Mouse (Mus musculus): ENCODE results near the gene Pygo2. TPM values are rescaled to one million over a fixed set of nuclear protein-coding genes. Genes with fewer than 3 reads are reported as not detected.

The Pygo2 gene
- total and polyA plus RNA-seq, 3 experiments, result 21.9 to 40.8 (median 29.7) TPM

DNA sequence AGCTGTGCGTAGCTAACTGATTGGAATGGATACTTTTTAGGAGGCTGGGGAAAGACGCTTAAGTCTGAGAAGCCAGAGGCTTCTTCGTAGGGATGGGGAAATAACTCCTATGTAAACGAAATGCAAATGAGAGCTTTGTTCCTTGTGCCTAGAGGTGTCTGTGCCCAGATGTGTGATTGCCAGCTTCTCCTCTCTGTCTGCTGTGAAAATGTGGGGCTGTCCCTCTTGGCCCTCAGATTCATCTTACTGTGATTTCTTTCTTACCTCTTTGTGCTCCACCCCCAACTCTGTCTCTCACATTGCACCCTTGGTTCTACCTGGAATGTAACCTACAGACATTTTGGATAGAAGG is 33.4 kb upstream of the Pygo2 start (continued):
- no peak for TF ChIP-seq USF2 (conservative IDR thresholded peaks at IDR 0.05; ENCODE audit: low read depth, low read length)

DNA sequence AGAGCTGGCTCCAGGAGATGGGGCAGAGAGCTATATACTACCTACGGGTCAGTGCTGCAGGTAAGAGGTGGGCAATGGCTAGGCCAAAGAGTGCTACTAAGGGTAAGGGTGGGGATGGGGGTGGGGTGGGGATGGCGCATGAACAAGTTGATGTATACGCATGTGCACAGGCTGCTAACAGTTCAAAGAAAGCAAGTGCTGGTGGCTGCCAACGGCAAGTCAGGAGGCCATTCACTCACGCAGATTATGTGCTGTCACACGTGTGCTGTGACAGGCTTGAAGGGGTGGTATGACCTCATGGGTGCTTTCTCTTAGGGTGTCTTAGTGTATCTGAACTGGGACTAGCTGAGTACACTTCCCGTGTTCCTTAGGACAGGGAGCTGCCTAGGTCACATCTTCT is 28.7 kb upstream of the Pygo2 start:
- Histone ChIP-seq H3K4me1 (ENCODE audit: control insufficient read depth in 1 of 2, insufficient read depth in 2 of 2) (peaks cover 2 to 47% of the 10 kb centered on the region in 2 experiments; a peak in 3 of 4 replicates), H3K27ac (ENCODE audit: insufficient read depth, low read depth) (no peak overlapping the region), H3K4me2 (ENCODE audit: insufficient read depth, low read depth, poor library complexity, severe bottlenecking) (no peak overlapping the region), H3K4me3 (replicated peaks in 1 of 3; ENCODE audit: low read depth in 2 of 3, low read length in 2 of 3, poor library complexity in 1 of 3) (no peak overlapping the region), H3K36me3 (replicated peaks in 1 of 2; ENCODE audit: control insufficient read depth in 1 of 2, insufficient read depth in 1 of 2, low read length in 1 of 2) (peaks cover 52 to 74% of the 10 kb centered on the region in 2 experiments), H3K9me3 (replicated peaks; ENCODE audit: low read length) (peaks cover 5% of the 10 kb centered on the region), H3K27me3 (replicated peaks) (no peaks in the 10 kb centered on the region), H3K79me2 (replicated peaks; ENCODE audit: control insufficient read depth, extremely low read depth, insufficient read depth, poor library complexity, severe bottlenecking) (no peaks in the 10 kb centered on the region), H3K9ac (ENCODE audit: insufficient read depth, low read depth) (no peak overlapping the region)
- TF ChIP-seq MEF2A (IDR thresholded peaks at IDR 0.05; ENCODE audit: borderline replicate concordance, low read depth, low read length), result no peak
- TF ChIP-seq ZC3H11A (IDR thresholded peaks at IDR 0.05; ENCODE audit: low read depth, low read length), result no peak
- TF ChIP-seq EP300 (IDR thresholded peaks at IDR 0.05; ENCODE audit: low read length), result no peak
- TF ChIP-seq TBP (conservative IDR thresholded peaks at IDR 0.05; ENCODE audit: low read depth, low read length), result no peak
- TF ChIP-seq ETS1 (conservative IDR thresholded peaks at IDR 0.05; ENCODE audit: low read depth, low read length), result no peak
- TF ChIP-seq MAFK (IDR thresholded peaks at IDR 0.05; ENCODE audit: insufficient replicate concordance, low read length), result no peak
- TF ChIP-seq JUN (IDR thresholded peaks at IDR 0.05; ENCODE audit: insufficient read depth, low read depth, low read length), result no peak
- no peak for TF ChIP-seq TCF12 (IDR thresholded peaks at IDR 0.05; ENCODE audit: low read depth, low read length)
- no peak for TF ChIP-seq ZMIZ1 (IDR thresholded peaks at IDR 0.05; ENCODE audit: low read depth, low read length)
- TF ChIP-seq UBTF (IDR thresholded peaks at IDR 0.05; ENCODE audit: low read depth, low read length), result no peak
- no peak for TF ChIP-seq MAZ (IDR thresholded peaks at IDR 0.05; ENCODE audit: low read depth, low read length)
- TF ChIP-seq ZKSCAN1 (IDR thresholded peaks at IDR 0.05; ENCODE audit: borderline replicate concordance, low read depth, low read length), result no peak
- TF ChIP-seq E2F4 (IDR thresholded peaks at IDR 0.05; ENCODE audit: insufficient replicate concordance, low read depth, low read length), result no peak
- TF ChIP-seq USF1 (IDR thresholded peaks at IDR 0.05; ENCODE audit: low read depth, low read length), result no peak
- no peak for TF ChIP-seq RCOR1 (conservative IDR thresholded peaks at IDR 0.05; ENCODE audit: low read depth, low read length)
- TF ChIP-seq HCFC1 (IDR thresholded peaks at IDR 0.05; ENCODE audit: low read depth, low read length), result no peak
- DNase-seq (ENCODE audit: extremely low read depth), result no peak
- dilution Hi-C loops (cut with MboI; ENCODE audit: extremely low pct_ligation_motif_present, extremely low pct_unique_long_range_greater_than_20kb, low sequenced_read_pairs), result no loop called here
- in situ Hi-C loops (cut with MboI; ENCODE audit: low pct_ligation_motif_present, low pct_unique_long_range_greater_than_20kb, low sequenced_read_pairs), result no loop called here

GRCm38 (mm10) chr3:89402693-89403092 is 27.3 kb upstream of the Pygo2 start, which contains the start of gene Lenep:
TSS of gene Lenep (minus strand) at chr3:89402793.
- no peak within 1 kb of the TSS for H3K9ac ChIP-seq (ENCODE audit: insufficient read depth, low read depth)
- dilution Hi-C loops (cut with MboI; ENCODE audit: extremely low pct_ligation_motif_present, extremely low pct_unique_long_range_greater_than_20kb, low sequenced_read_pairs) (no loop called here), in situ Hi-C loops (cut with MboI; ENCODE audit: low pct_ligation_motif_present, low pct_unique_long_range_greater_than_20kb, low sequenced_read_pairs) (no loop called here)
- peaks cover 5% of the 10 kb centered on the region for H3K9me3 ChIP-seq (replicated peaks; ENCODE audit: low read length)
- H3K4me3 ChIP-seq (replicated peaks in 1 of 3; ENCODE audit: low read depth in 2 of 3, low read length in 2 of 3, poor library complexity in 1 of 3), result no peak within 1 kb of the TSS
- no peak within 1 kb of the TSS for H3K4me2 ChIP-seq (ENCODE audit: insufficient read depth, low read depth, poor library complexity, severe bottlenecking)
- H3K36me3 ChIP-seq (replicated peaks in 1 of 2; ENCODE audit: control insufficient read depth in 1 of 2, insufficient read depth in 1 of 2, low read length in 1 of 2), result peaks cover 61 to 84% of the 10 kb centered on the region in 2 experiments
- H3K4me1 ChIP-seq (ENCODE audit: control insufficient read depth in 1 of 2, insufficient read depth in 2 of 2), result peaks cover 6 to 45% of the 10 kb centered on the region in 2 experiments
- no peaks in the 10 kb centered on the region for H3K27me3 ChIP-seq (replicated peaks)
- no peak within 1 kb of the TSS for H3K27ac ChIP-seq (ENCODE audit: insufficient read depth, low read depth)
- TF ChIP-seq USF1 (IDR thresholded peaks at IDR 0.05; ENCODE audit: low read depth, low read length), result no peak
- TF ChIP-seq MAFK (IDR thresholded peaks at IDR 0.05; ENCODE audit: insufficient replicate concordance, low read length), result no peak
- TF ChIP-seq RCOR1 (conservative IDR thresholded peaks at IDR 0.05; ENCODE audit: low read depth, low read length), result no peak
- no peak for TF ChIP-seq ZNF384 (IDR thresholded peaks at IDR 0.05; ENCODE audit: low read depth, low read length)
- no peak for TF ChIP-seq USF2 (conservative IDR thresholded peaks at IDR 0.05; ENCODE audit: low read depth, low read length)
- no peak for TF ChIP-seq ZMIZ1 (IDR thresholded peaks at IDR 0.05; ENCODE audit: low read depth, low read length)
- TF ChIP-seq E2F4 (IDR thresholded peaks at IDR 0.05; ENCODE audit: insufficient replicate concordance, low read depth, low read length), result no peak
- no peak for TF ChIP-seq MYC (IDR thresholded peaks at IDR 0.05; ENCODE audit: low read depth, low read length)
- TF ChIP-seq MAZ (IDR thresholded peaks at IDR 0.05; ENCODE audit: low read depth, low read length), result no peak
- DNase-seq (ENCODE audit: extremely low read depth), result no peak
- H3K79me2 ChIP-seq (replicated peaks; ENCODE audit: control insufficient read depth, extremely low read depth, insufficient read depth, poor library complexity, severe bottlenecking), result no peaks in the 10 kb centered on the region

All from CH12.LX (cell line).